Mouse (Mus musculus): ENCODE data around the gene Zdhhc4.

DNA sequence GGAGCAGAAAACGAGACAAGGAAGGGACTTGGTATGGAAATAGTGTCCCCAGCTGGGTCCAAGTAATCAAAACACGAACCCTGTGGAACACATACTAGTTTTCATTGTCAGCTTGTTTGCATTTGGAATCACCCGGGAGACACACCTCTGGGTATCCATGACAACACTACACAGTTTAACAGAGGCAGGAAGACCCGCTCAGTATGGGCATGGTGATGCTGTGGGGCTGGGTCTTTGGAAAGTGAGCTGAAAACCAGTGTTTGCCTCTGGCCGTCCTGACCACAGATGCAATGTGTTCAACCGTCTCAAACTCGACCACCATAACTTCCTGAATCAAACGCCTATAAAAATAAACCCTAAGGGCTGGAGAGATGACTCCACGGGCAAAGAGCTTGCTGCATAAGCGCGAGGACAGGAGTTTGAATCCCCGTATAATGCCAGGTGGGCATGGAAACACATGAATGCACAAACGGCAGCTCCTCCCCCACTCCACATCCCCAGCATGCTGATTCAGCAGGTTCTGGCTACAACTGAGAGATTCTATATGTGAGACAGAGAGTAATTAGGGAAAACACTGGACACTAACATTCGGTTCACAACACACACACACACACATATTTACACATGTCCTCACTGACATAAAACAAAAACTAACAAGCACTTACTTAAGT lies 5.5 kb upstream of the Zdhhc4 start:
- no peak for TF ChIP-seq CHD2 (IDR thresholded peaks at IDR 0.05; ENCODE audit: low read depth, low read length)
- TF ChIP-seq HCFC1 (IDR thresholded peaks at IDR 0.05; ENCODE audit: borderline replicate concordance, insufficient read depth, low read length) = no peak
- no peak for TF ChIP-seq ZC3H11A (IDR thresholded peaks at IDR 0.05; ENCODE audit: borderline replicate concordance, low read depth, low read length)
- no peak for TF ChIP-seq ZNF384 (IDR thresholded peaks at IDR 0.05; ENCODE audit: low read depth, low read length)
